Mouse (Mus musculus) thymus, postnatal 4 days (tissue): ENCODE measurements around the gene Tmem200b.

Experiments
- DNase-seq: peaks from one replicate; pipeline ENCODE4 v3.0.0; 2021

Tmem200b gene

GRCm38 (mm10) chr4:131921461-131922346 is at the start of gene Tmem200b:
Gene Tmem200b (plus strand): TSS chr4:131921771.
- peak; percentile 35 for DNase-seq

GRCm38 (mm10) chr4:131872672-131873292 is 48.8 kb upstream of the Tmem200b start:
- DNase-seq, result peak; percentile 14

GRCm38 (mm10) chr4:131873293-131874168 is 48.0 kb upstream of the Tmem200b start, which contains the start of gene Srsf4:
Gene Srsf4 (plus strand): TSS chr4:131873617.
- DNase-seq, result peak; percentile 96

- no peak for DNase-seq
These were observed 47.4 kb upstream of the Tmem200b start for GRCm38 (mm10) chr4:131874169-131874536.

GRCm38 (mm10) chr4:131874567-131874966 is 47.0 kb upstream of the Tmem200b start:
- no peak for DNase-seq

GRCm38 (mm10) chr4:131875242-131875641 is 46.3 kb upstream of the Tmem200b start:
- peak; percentile 16 for DNase-seq

GRCm38 (mm10) chr4:131876836-131877235 is 44.7 kb upstream of the Tmem200b start:
- DNase-seq, result no peak

GRCm38 (mm10) chr4:131879692-131880091 is 41.9 kb upstream of the Tmem200b start:
- no peak for DNase-seq

- no peak for DNase-seq
These were observed 40.3 kb upstream of the Tmem200b start for GRCm38 (mm10) chr4:131881306-131881705.

- DNase-seq, result no peak
These were observed 38.0 kb upstream of the Tmem200b start for GRCm38 (mm10) chr4:131883571-131883970.

- DNase-seq, result no peak
These were observed 36.2 kb upstream of the Tmem200b start for GRCm38 (mm10) chr4:131885376-131885775.

GRCm38 (mm10) chr4:131888564-131888963 is 33.0 kb upstream of the Tmem200b start:
- no peak for DNase-seq

- no peak for DNase-seq
These were observed 30.9 kb upstream of the Tmem200b start for GRCm38 (mm10) chr4:131890692-131891091.

GRCm38 (mm10) chr4:131897109-131897508 is 24.5 kb upstream of the Tmem200b start:
- DNase-seq, result no peak

GRCm38 (mm10) chr4:131897787-131898186 is 23.8 kb upstream of the Tmem200b start:
- DNase-seq, result no peak

GRCm38 (mm10) chr4:131898503-131899179 is 22.9 kb upstream of the Tmem200b start:
- DNase-seq, result no peak

- no peak for DNase-seq
These were observed 22.4 kb upstream of the Tmem200b start for GRCm38 (mm10) chr4:131899180-131899554.

GRCm38 (mm10) chr4:131901090-131901489 is 20.5 kb upstream of the Tmem200b start:
- DNase-seq, result no peak

GRCm38 (mm10) chr4:131904478-131904877 is 17.1 kb upstream of the Tmem200b start:
- peak; percentile 72 for DNase-seq

- DNase-seq, result no peak
These were observed 15.1 kb upstream of the Tmem200b start for GRCm38 (mm10) chr4:131906423-131906822.

GRCm38 (mm10) chr4:131907912-131908311 is 13.7 kb upstream of the Tmem200b start:
- peak; percentile 53 for DNase-seq

- DNase-seq, result no peak
These were observed 11.2 kb upstream of the Tmem200b start for GRCm38 (mm10) chr4:131910237-131910994.
